Mouse (Mus musculus): Measurements from ENCODE around the gene 1500009C09Rik. TPM values are rescaled to one million over a fixed set of nuclear protein-coding genes. Genes with fewer than 3 reads are reported as not detected.

The 1500009C09Rik gene
- 100 to 1,000 TPM in 3 of 4 experiments, 10 to 100 TPM in 1; 91.7 to 112 (median 104) TPM for total RNA-seq (2022)

GRCm38 (mm10) chr15:82252097-82252496 lies at the start of gene 1500009C09Rik:
Gene 1500009C09Rik, plus strand, starts transcription at chr15:82252397.
- no peak for DNase-seq (ENCODE audit: low spot score in 2 of 2)

- no peak for DNase-seq (ENCODE audit: low spot score in 2 of 2)
These were observed 49.1 kb upstream of the 1500009C09Rik start for GRCm38 (mm10) chr15:82203090-82203489.

- DNase-seq (ENCODE audit: low spot score in 2 of 2) = no peak
These were observed 48.4 kb upstream of the 1500009C09Rik start for GRCm38 (mm10) chr15:82203611-82204351.

- DNase-seq (ENCODE audit: low spot score in 2 of 2) = no peak
These were observed 47.4 kb upstream of the 1500009C09Rik start for GRCm38 (mm10) chr15:82204680-82205371.

- DNase-seq (ENCODE audit: low spot score in 2 of 2) = peak in 1 of 2 experiments; percentile 49
These were observed 45.7 kb upstream of the 1500009C09Rik start for GRCm38 (mm10) chr15:82206365-82207104.

- DNase-seq (ENCODE audit: low spot score in 2 of 2) = no peak
These were observed 45.1 kb upstream of the 1500009C09Rik start for GRCm38 (mm10) chr15:82207105-82207459.

- DNase-seq (ENCODE audit: low spot score in 2 of 2) = no peak
These were observed 44.5 kb upstream of the 1500009C09Rik start for GRCm38 (mm10) chr15:82207504-82208219.

GRCm38 (mm10) chr15:82208307-82208706 lies 43.9 kb upstream of the 1500009C09Rik start:
- DNase-seq (ENCODE audit: low spot score in 2 of 2) = no peak

- DNase-seq (ENCODE audit: low spot score in 2 of 2) = no peak
These were observed 42.7 kb upstream of the 1500009C09Rik start for GRCm38 (mm10) chr15:82209295-82210050.

GRCm38 (mm10) chr15:82210801-82211200 lies 41.4 kb upstream of the 1500009C09Rik start:
- DNase-seq (ENCODE audit: low spot score in 2 of 2) = no peak

GRCm38 (mm10) chr15:82211281-82211680 lies 40.9 kb upstream of the 1500009C09Rik start:
- no peak for DNase-seq (ENCODE audit: low spot score in 2 of 2)

- no peak for DNase-seq (ENCODE audit: low spot score in 2 of 2)
These were observed 40.1 kb upstream of the 1500009C09Rik start for GRCm38 (mm10) chr15:82211911-82212751.

GRCm38 (mm10) chr15:82212752-82213063 lies 39.5 kb upstream of the 1500009C09Rik start, which contains the start of gene Shisa8:
Gene Shisa8, minus strand, starts transcription at chr15:82212815.
- DNase-seq (ENCODE audit: low spot score in 2 of 2) = no peak

GRCm38 (mm10) chr15:82213222-82213621 lies 39.0 kb upstream of the 1500009C09Rik start:
- no peak for DNase-seq (ENCODE audit: low spot score in 2 of 2)

- DNase-seq (ENCODE audit: low spot score in 2 of 2) = no peak
These were observed 36.7 kb upstream of the 1500009C09Rik start for GRCm38 (mm10) chr15:82215332-82216046.

GRCm38 (mm10) chr15:82216142-82216827 lies 35.9 kb upstream of the 1500009C09Rik start:
- no peak for DNase-seq (ENCODE audit: low spot score in 2 of 2)

- no peak for DNase-seq (ENCODE audit: low spot score in 2 of 2)
These were observed 35.2 kb upstream of the 1500009C09Rik start for GRCm38 (mm10) chr15:82217039-82217438.

GRCm38 (mm10) chr15:82217980-82218379 lies 34.2 kb upstream of the 1500009C09Rik start:
- DNase-seq (ENCODE audit: low spot score in 2 of 2) = no peak

Measured in layer of hippocampus, adult 8-10 months (tissue).